Mouse (Mus musculus): ENCODE results near the gene Kcnh7.

DNA sequence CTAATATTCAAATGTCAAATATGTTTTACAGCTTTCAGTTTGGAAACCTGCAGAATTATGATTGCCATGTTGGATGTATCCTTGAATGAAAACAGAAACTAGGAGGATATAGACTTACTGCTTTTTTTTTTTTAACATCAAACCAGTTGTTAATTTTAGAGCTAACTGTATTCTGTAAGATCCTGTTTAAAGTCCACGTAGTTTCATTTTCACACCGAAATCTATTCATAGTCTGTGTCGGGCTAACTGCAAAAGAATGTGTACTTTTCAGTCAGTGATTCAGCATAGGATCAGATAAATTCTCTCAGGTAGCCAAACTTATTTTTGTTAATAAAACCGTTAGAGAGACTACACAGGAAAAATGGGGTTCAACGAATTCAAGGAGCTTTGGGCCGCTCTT lies 498.2 kb downstream of the Kcnh7 start:
- TF ChIP-seq GATA1 (IDR thresholded peaks at IDR 0.05; ENCODE audit: borderline replicate concordance, low read length) (no peak), FLI1 (IDR thresholded peaks at IDR 0.05; ENCODE audit: low read length) (no peak)
